Mouse (Mus musculus) adrenal gland, adult 10 weeks (tissue): ENCODE measurements around the gene Vmn1r120. TPM values are rescaled to one million over a fixed set of nuclear protein-coding genes. Genes with fewer than 3 reads are reported as not detected.

Experiments
- polyA plus RNA-seq: library from polyadenylated mRNA; stranded (reverse); fragments of 350-450 nt; fragmentation: Illumina TruSeq; extraction: RNeasy Lipid Tissue Mini Kit (QIAGEN cat#74804); gene quantifications from one replicate; pipeline ENCODE4 v1.2.3, GENCODE M21; 2014; ENCODE audit warnings: low read depth, low replicate concordance

The Vmn1r120 gene
- polyA plus RNA-seq: not detected

DNA sequence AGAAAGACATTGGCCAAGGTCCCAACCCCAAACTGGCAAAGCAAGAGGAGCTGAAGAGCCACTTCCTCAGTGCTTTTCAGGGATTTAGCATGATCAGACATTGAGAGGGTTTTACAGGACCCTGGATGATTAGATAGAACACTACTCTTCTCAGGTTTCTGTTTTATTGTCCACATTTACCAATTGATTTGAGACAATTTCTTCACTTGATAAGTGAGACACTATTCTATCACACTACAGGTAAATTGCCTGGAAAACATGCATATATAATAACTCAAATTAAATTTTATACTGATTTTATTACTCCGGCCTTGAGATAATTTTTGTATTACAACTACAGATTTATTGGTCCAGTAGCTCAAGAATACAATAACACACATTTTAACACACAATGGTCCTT, at the start of gene Vmn1r120:
TSS of gene Vmn1r120 (minus strand) at position 101 of the 400 bp plus-strand sequence.

GRCm38 (mm10) chr7:21098413-21098812, 44.8 kb upstream of the Vmn1r120 start, which contains the start of gene Vmn1r121:
TSS of gene Vmn1r121 (minus strand) at chr7:21098513.

GRCm38 (mm10) chr7:21012355-21012754, 41.2 kb downstream of the Vmn1r120 start, which contains the start of gene Vmn1r119:
TSS of gene Vmn1r119 (minus strand) at chr7:21012455.

Other genes with a start within 250 kb of the Vmn1r120 start
- not detected for gene Vmn1r114, start 241.6 kb downstream of the Vmn1r120 start, polyA plus RNA-seq
- not detected for gene Vmn1r115, start 208.8 kb downstream of the Vmn1r120 start, polyA plus RNA-seq
- not detected for gene Vmn1r116, start 181.5 kb downstream of the Vmn1r120 start, polyA plus RNA-seq
- gene Vmn1r117, start 169.7 kb downstream of the Vmn1r120 start, polyA plus RNA-seq: not detected
- gene Vmn1r118, start 141.4 kb downstream of the Vmn1r120 start, polyA plus RNA-seq: not detected
- gene Vmn1r119, start 41.3 kb downstream of the Vmn1r120 start, polyA plus RNA-seq: not detected
- not detected for gene Vmn1r121, start 44.7 kb upstream of the Vmn1r120 start, polyA plus RNA-seq
- gene Vmn1r122, start 80.3 kb upstream of the Vmn1r120 start, polyA plus RNA-seq: not detected
- gene Vmn1r123, start 108.4 kb upstream of the Vmn1r120 start, polyA plus RNA-seq: not detected
- not detected for gene Gm5157, start 136.6 kb upstream of the Vmn1r120 start, polyA plus RNA-seq
- gene Vmn1r124, start 206.8 kb upstream of the Vmn1r120 start, polyA plus RNA-seq: not detected
- not detected for gene Vmn1r125, start 218.4 kb upstream of the Vmn1r120 start, polyA plus RNA-seq
- gene Vmn1r126, start 247.7 kb upstream of the Vmn1r120 start, polyA plus RNA-seq: not detected